Mouse (Mus musculus) adrenal gland, adult (tissue): ENCODE data around the gene Pmm1.
A peak's percentile ranks its signal among the peaks of the same experiment; 100 is the strongest.
"Not testable (repeated sequence)": the region's sequence is repeated elsewhere in the genome, so short reads cannot be mapped to it uniquely, and the experiment has no call there.

Experiments used
- DNase-seq, 2 experiments: peaks; one replicate each; pipeline ENCODE4 v3.0.0; 2022 to 2023; ENCODE audit warnings: low spot score in 1 of 2; ENCODE audit not compliant: inconsistent age in 2 of 2

Gene Pmm1

GRCm38 (mm10) chr15:81960171-81961077 is at the start of gene Pmm1:
TSS of gene Pmm1 (minus strand) at chr15:81960930.
- DNase-seq: peak; percentile 99

- DNase-seq: no peak
These were observed 43.5 kb upstream of the Pmm1 start for GRCm38 (mm10) chr15:82004257-82004656.

GRCm38 (mm10) chr15:81993992-81994391 is 33.3 kb upstream of the Pmm1 start:
- DNase-seq: peak in 1 of 2 experiments; percentile 53

GRCm38 (mm10) chr15:81990549-81990948 is 29.8 kb upstream of the Pmm1 start:
- peak in 1 of 2 experiments; percentile 73 for DNase-seq

- DNase-seq: peak; percentile 89 to 98
These were observed 28.8 kb upstream of the Pmm1 start for GRCm38 (mm10) chr15:81989371-81990062.

GRCm38 (mm10) chr15:81987646-81988045 is 26.9 kb upstream of the Pmm1 start, which contains the start of gene Xrcc6:
TSS of gene Xrcc6 (plus strand) at chr15:81987835.
- DNase-seq: peak in 1 of 2 experiments; percentile 74

GRCm38 (mm10) chr15:81985267-81986161 is 24.8 kb upstream of the Pmm1 start:
- DNase-seq: no peak

GRCm38 (mm10) chr15:81982173-81982572 is 21.4 kb upstream of the Pmm1 start:
- DNase-seq: no peak

- no peak for DNase-seq
These were observed 19.6 kb upstream of the Pmm1 start, which contains the start of gene 1700029P11Rik for GRCm38 (mm10) chr15:81980321-81980720. TSS of gene 1700029P11Rik (plus strand) at chr15:81980540.

GRCm38 (mm10) chr15:81975156-81975555 is 14.4 kb upstream of the Pmm1 start:
- not testable (repeated sequence) for DNase-seq

- not testable (repeated sequence) for DNase-seq
These were observed 9.8 kb upstream of the Pmm1 start for GRCm38 (mm10) chr15:81970498-81970897.

GRCm38 (mm10) chr15:81969635-81970034 is 8.9 kb upstream of the Pmm1 start:
- not testable (repeated sequence) for DNase-seq

GRCm38 (mm10) chr15:81969173-81969572 is 8.4 kb upstream of the Pmm1 start:
- DNase-seq: no peak

- DNase-seq: no peak
These were observed 7.7 kb upstream of the Pmm1 start for GRCm38 (mm10) chr15:81968447-81968846.

GRCm38 (mm10) chr15:81967821-81968220 is 7.1 kb upstream of the Pmm1 start:
- no peak for DNase-seq

GRCm38 (mm10) chr15:81966062-81966829 is 5.5 kb upstream of the Pmm1 start:
- DNase-seq: no peak

GRCm38 (mm10) chr15:81964980-81965545 is 4.3 kb upstream of the Pmm1 start:
- DNase-seq: peak in 1 of 2 experiments; percentile 62

- peak in 1 of 2 experiments; percentile 70 for DNase-seq
These were observed 3.5 kb upstream of the Pmm1 start for GRCm38 (mm10) chr15:81964262-81964661.

GRCm38 (mm10) chr15:81961078-81961451 is 335 bp upstream of the Pmm1 start:
- no peak for DNase-seq

- DNase-seq: peak in 1 of 2 experiments; percentile 75
These were observed 1.8 kb downstream of the Pmm1 start for GRCm38 (mm10) chr15:81958906-81959305.
